Mouse (Mus musculus): ENCODE measurements around the gene Ncoa1. TPM values are rescaled to one million over a fixed set of nuclear protein-coding genes. Genes with fewer than 3 reads are reported as not detected.

Ncoa1 gene
- polyA plus RNA-seq, 1 experiment from 2014 or later: 19.4 TPM

- Histone ChIP-seq H3K4me1 (replicated peaks; ENCODE audit: control insufficient read depth, insufficient read depth, low read length) (peaks cover 5% of the 10 kb centered on the region), H3K4me2 (replicated peaks) (no peak overlapping the region), H3K4me3 (replicated peaks; ENCODE audit: low read length) (no peak overlapping the region), H3K9me3 (ENCODE audit: control insufficient read depth, low read length) (no peaks in the 10 kb centered on the region), H3K9ac (no peak overlapping the region), H3K27ac (no peak overlapping the region), H3K36me3 (replicated peaks; ENCODE audit: control insufficient read depth, insufficient read depth) (no peaks in the 10 kb centered on the region), H3K27me3 (ENCODE audit: control insufficient read depth, insufficient read depth, low read length) (no peaks in the 10 kb centered on the region)
- ATAC-seq (ENCODE audit: low FRiP score): no peak
- WGBS: 90% methylated on average over 4 of the region's 4 CpGs
- no peak for DNase-seq (ENCODE audit: low spot score)
Observed at GRCm38 (mm10) chr12:4480250-4480649, 3.3 kb upstream of the Ncoa1 start.

- Histone ChIP-seq H3K9ac (no peak overlapping the region), H3K4me2 (replicated peaks) (no peak overlapping the region), H3K4me1 (replicated peaks; ENCODE audit: control insufficient read depth, insufficient read depth, low read length) (peaks cover 13% of the 10 kb centered on the region), H3K27me3 (ENCODE audit: control insufficient read depth, insufficient read depth, low read length) (no peaks in the 10 kb centered on the region), H3K36me3 (replicated peaks; ENCODE audit: control insufficient read depth, insufficient read depth) (no peaks in the 10 kb centered on the region), H3K9me3 (ENCODE audit: control insufficient read depth, low read length) (no peaks in the 10 kb centered on the region), H3K4me3 (replicated peaks; ENCODE audit: low read length) (no peak overlapping the region), H3K27ac (no peak overlapping the region)
- 84% methylated on average over 3 of the region's 3 CpGs for WGBS
- DNase-seq (ENCODE audit: low spot score): no peak
- no peak for ATAC-seq (ENCODE audit: low FRiP score)
Observed at GRCm38 (mm10) chr12:4479171-4479881, 2.3 kb upstream of the Ncoa1 start.

- Histone ChIP-seq H3K4me3 (replicated peaks; ENCODE audit: low read length) (no peak overlapping the region; the same call in 1 of the 2 replicates), H3K36me3 (replicated peaks; ENCODE audit: control insufficient read depth, insufficient read depth) (no peaks in the 10 kb centered on the region), H3K27ac (no peak overlapping the region), H3K27me3 (ENCODE audit: control insufficient read depth, insufficient read depth, low read length) (no peaks in the 10 kb centered on the region), H3K9me3 (ENCODE audit: control insufficient read depth, low read length) (no peaks in the 10 kb centered on the region), H3K9ac (no peak overlapping the region), H3K4me1 (replicated peaks; ENCODE audit: control insufficient read depth, insufficient read depth, low read length) (peaks cover 22% of the 10 kb centered on the region), H3K4me2 (replicated peaks) (no peak overlapping the region)
- DNase-seq (ENCODE audit: low spot score): no peak
- 66% methylated on average over 6 of the region's 6 CpGs for WGBS
- no peak for ATAC-seq (ENCODE audit: low FRiP score)
Observed at GRCm38 (mm10) chr12:4477941-4478795, 1.2 kb upstream of the Ncoa1 start.

- H3K36me3 ChIP-seq (replicated peaks; ENCODE audit: control insufficient read depth, insufficient read depth): no peaks in the 10 kb centered on the region
- under 1% methylated on average over 47 of the region's 73 CpGs for WGBS
- H3K4me1 ChIP-seq (replicated peaks; ENCODE audit: control insufficient read depth, insufficient read depth, low read length): peaks cover 22% of the 10 kb centered on the region
- peak overlapping the region; percentile 89 for H3K4me3 ChIP-seq (replicated peaks; ENCODE audit: low read length)
- peak overlapping the region; percentile 98 for H3K27ac ChIP-seq
- ATAC-seq (ENCODE audit: low FRiP score) (peak; percentile 82), DNase-seq (ENCODE audit: low spot score) (peak; percentile 63)
- no peaks in the 10 kb centered on the region for H3K9me3 ChIP-seq (ENCODE audit: control insufficient read depth, low read length)
- no peaks in the 10 kb centered on the region for H3K27me3 ChIP-seq (ENCODE audit: control insufficient read depth, insufficient read depth, low read length)
- peak overlapping the region; percentile 81 for H3K4me2 ChIP-seq (replicated peaks)
- peak overlapping the region; percentile 99 for H3K9ac ChIP-seq
Observed at GRCm38 (mm10) chr12:4476291-4476831, 621 bp downstream of the Ncoa1 start.

GRCm38 (mm10) chr12:4475251-4475993 lies 1.6 kb downstream of the Ncoa1 start:
- 7% methylated on average over 18 of the region's 18 CpGs for WGBS
- peaks cover 22% of the 10 kb centered on the region for H3K4me1 ChIP-seq (replicated peaks; ENCODE audit: control insufficient read depth, insufficient read depth, low read length)
- no peaks in the 10 kb centered on the region for H3K27me3 ChIP-seq (ENCODE audit: control insufficient read depth, insufficient read depth, low read length)
- H3K9ac ChIP-seq: peak overlapping the region; percentile 99
- DNase-seq (ENCODE audit: low spot score) (no peak), ATAC-seq (ENCODE audit: low FRiP score) (no peak; the same call in 1 of the 2 replicates)
- no peaks in the 10 kb centered on the region for H3K9me3 ChIP-seq (ENCODE audit: control insufficient read depth, low read length)
- no peak overlapping the region for H3K27ac ChIP-seq
- H3K4me2 ChIP-seq (replicated peaks): peak overlapping the region; percentile 81
- H3K4me3 ChIP-seq (replicated peaks; ENCODE audit: low read length): peak overlapping the region; percentile 89
- H3K36me3 ChIP-seq (replicated peaks; ENCODE audit: control insufficient read depth, insufficient read depth): no peaks in the 10 kb centered on the region

- no peaks in the 10 kb centered on the region for H3K27me3 ChIP-seq (ENCODE audit: control insufficient read depth, insufficient read depth, low read length)
- WGBS: 67% methylated on average over 2 of the region's 2 CpGs
- ATAC-seq (ENCODE audit: low FRiP score): no peak
Observed at GRCm38 (mm10) chr12:4469115-4469514, 7.9 kb downstream of the Ncoa1 start.

GRCm38 (mm10) chr12:4463701-4464100 lies 13.3 kb downstream of the Ncoa1 start:
- no peaks in the 10 kb centered on the region for H3K27me3 ChIP-seq (ENCODE audit: control insufficient read depth, insufficient read depth, low read length)
- ATAC-seq (ENCODE audit: low FRiP score) (no peak), DNase-seq (ENCODE audit: low spot score) (no peak)
- no peaks in the 10 kb centered on the region for H3K36me3 ChIP-seq (replicated peaks; ENCODE audit: control insufficient read depth, insufficient read depth)
- H3K9ac ChIP-seq: no peak overlapping the region
- WGBS: 94% methylated on average over 2 of the region's 2 CpGs
- H3K9me3 ChIP-seq (ENCODE audit: control insufficient read depth, low read length): no peaks in the 10 kb centered on the region
- no peak overlapping the region for H3K4me2 ChIP-seq (replicated peaks)
- H3K27ac ChIP-seq: no peak overlapping the region
- no peak overlapping the region for H3K4me3 ChIP-seq (replicated peaks; ENCODE audit: low read length)
- no peaks in the 10 kb centered on the region for H3K4me1 ChIP-seq (replicated peaks; ENCODE audit: control insufficient read depth, insufficient read depth, low read length)

More at GRCm38 (mm10) chr12:4469115-4469514, 7.9 kb downstream of the Ncoa1 start:
- Histone ChIP-seq H3K4me3 (replicated peaks; ENCODE audit: low read length) (no peak overlapping the region), H3K36me3 (replicated peaks; ENCODE audit: control insufficient read depth, insufficient read depth) (no peaks in the 10 kb centered on the region), H3K9me3 (ENCODE audit: control insufficient read depth, low read length) (no peaks in the 10 kb centered on the region), H3K4me1 (replicated peaks; ENCODE audit: control insufficient read depth, insufficient read depth, low read length) (peaks cover 7% of the 10 kb centered on the region), H3K4me2 (replicated peaks) (no peak overlapping the region), H3K9ac (no peak overlapping the region), H3K27ac (no peak overlapping the region)
- DNase-seq (ENCODE audit: low spot score): no peak

GRCm38 (mm10) chr12:4462420-4462819 lies 14.6 kb downstream of the Ncoa1 start:
- no peak overlapping the region for H3K4me3 ChIP-seq (replicated peaks; ENCODE audit: low read length)
- no peak overlapping the region for H3K4me2 ChIP-seq (replicated peaks)
- no peak overlapping the region for H3K27ac ChIP-seq
- no peaks in the 10 kb centered on the region for H3K4me1 ChIP-seq (replicated peaks; ENCODE audit: control insufficient read depth, insufficient read depth, low read length)
- H3K9ac ChIP-seq: no peak overlapping the region
- WGBS: 85% methylated on average over 1 of the region's 1 CpGs
- ATAC-seq (ENCODE audit: low FRiP score) (no peak), DNase-seq (ENCODE audit: low spot score) (no peak)
- no peaks in the 10 kb centered on the region for H3K27me3 ChIP-seq (ENCODE audit: control insufficient read depth, insufficient read depth, low read length)
- no peaks in the 10 kb centered on the region for H3K36me3 ChIP-seq (replicated peaks; ENCODE audit: control insufficient read depth, insufficient read depth)
- no peaks in the 10 kb centered on the region for H3K9me3 ChIP-seq (ENCODE audit: control insufficient read depth, low read length)

GRCm38 (mm10) chr12:4460990-4461389 lies 16.0 kb downstream of the Ncoa1 start:
- no peak overlapping the region for H3K4me3 ChIP-seq (replicated peaks; ENCODE audit: low read length)
- no peak overlapping the region for H3K9ac ChIP-seq
- no peaks in the 10 kb centered on the region for H3K27me3 ChIP-seq (ENCODE audit: control insufficient read depth, insufficient read depth, low read length)
- no peak overlapping the region for H3K4me2 ChIP-seq (replicated peaks)
- no peaks in the 10 kb centered on the region for H3K4me1 ChIP-seq (replicated peaks; ENCODE audit: control insufficient read depth, insufficient read depth, low read length)
- ATAC-seq (ENCODE audit: low FRiP score) (no peak), DNase-seq (ENCODE audit: low spot score) (no peak)
- H3K36me3 ChIP-seq (replicated peaks; ENCODE audit: control insufficient read depth, insufficient read depth): no peaks in the 10 kb centered on the region
- WGBS: 95% methylated on average over 2 of the region's 2 CpGs
- no peaks in the 10 kb centered on the region for H3K9me3 ChIP-seq (ENCODE audit: control insufficient read depth, low read length)
- H3K27ac ChIP-seq: no peak overlapping the region
